In the genomic region with DNA sequence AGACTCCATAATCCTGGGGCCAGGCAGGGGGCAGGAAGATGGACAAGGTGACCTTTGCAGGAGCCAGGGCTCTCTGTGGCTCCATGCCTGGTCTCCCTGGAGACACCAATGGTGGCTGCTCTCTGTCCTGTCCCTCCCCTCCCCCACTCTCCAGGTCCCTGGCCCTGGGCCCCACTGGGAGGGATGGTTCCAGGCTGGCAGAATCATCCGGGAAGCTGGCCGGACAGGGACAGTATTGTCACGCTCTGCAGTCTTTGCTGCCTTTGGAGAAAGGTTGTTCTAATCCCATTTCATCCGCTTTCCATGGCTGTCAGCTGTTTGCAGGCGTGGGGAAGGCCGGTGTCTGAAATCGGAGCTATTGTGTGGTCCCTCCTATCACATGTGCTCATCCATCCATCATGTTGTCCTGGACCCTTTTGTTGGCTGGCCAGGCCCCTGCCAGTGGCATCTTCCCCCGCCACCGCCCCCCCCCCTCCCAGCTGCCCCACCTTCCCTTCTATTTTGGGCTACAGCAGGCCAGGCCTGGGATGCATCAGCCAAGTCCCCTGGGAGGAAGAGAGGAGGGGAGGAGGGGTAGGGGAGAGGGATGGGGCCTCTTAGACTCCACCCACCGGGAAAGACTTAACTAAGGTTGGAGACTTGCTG, we compare ENCODE assay signal across 8 mouse cellular contexts. TPM values are rescaled to one million over a fixed set of nuclear protein-coding genes. Genes with fewer than 3 reads are reported as not detected.
DNase-seq lines count a peak whose midpoint lies in the region; ATAC-seq and TF ChIP-seq lines count a peak whose summit lies in the region.

No protein-coding gene starts in this region.

- no peak for TF ChIP-seq POLR2A in lung, adult 2 months (IDR thresholded peaks at IDR 0.05; ENCODE audit: borderline replicate concordance, extremely low read depth, low read depth, low read length)

- no peak overlapping the region for H3K9ac ChIP-seq in lung, embryonic 14.5 days
- H3K9ac ChIP-seq in embryonic facial prominence, embryonic 11.5 days (replicated peaks; ENCODE audit: low read length), result 0 out of 2 replicates have a peak overlapping the region, but pooled peaks have one; percentile 2

- H3K27me3 ChIP-seq in lung, embryonic 14.5 days (ENCODE audit: insufficient read depth, low read length), result no peaks in the 10 kb centered on the region
- no peaks in the 10 kb centered on the region for H3K27me3 ChIP-seq in embryonic facial prominence, embryonic 11.5 days (ENCODE audit: control insufficient read depth, insufficient read depth, low read length)
- peaks cover 43% of the 10 kb centered on the region for H3K27me3 ChIP-seq in midbrain, embryonic 10.5 days (ENCODE audit: low read depth, poor library complexity, severe bottlenecking)

- no peak overlapping the region for H3K4me3 ChIP-seq in lung, embryonic 14.5 days (ENCODE audit: low read depth, low read length)
- no peak overlapping the region for H3K4me3 ChIP-seq in lung, adult 2 months (replicated peaks; ENCODE audit: extremely low read depth, low read depth, low read length)
- H3K4me3 ChIP-seq in embryonic facial prominence, embryonic 11.5 days (ENCODE audit: low read depth, low read length), result no peak overlapping the region
- H3K4me3 ChIP-seq in midbrain, embryonic 10.5 days, result peak overlapping the region; percentile 24

- H3K27ac ChIP-seq in lung, embryonic 14.5 days (ENCODE audit: low read depth), result 0 out of 2 replicates have a peak overlapping the region, but pooled peaks have one; percentile 51
- H3K27ac ChIP-seq in embryonic facial prominence, embryonic 11.5 days (replicated peaks; ENCODE audit: low read depth, low read length), result 0 out of 2 replicates have a peak overlapping the region, but pooled peaks have one; percentile 48
- H3K27ac ChIP-seq in midbrain, embryonic 10.5 days (replicated peaks), result peak overlapping the region; percentile 78

- no peaks in the 10 kb centered on the region for H3K36me3 ChIP-seq in lung, embryonic 14.5 days (ENCODE audit: insufficient read depth)
- no peaks in the 10 kb centered on the region for H3K36me3 ChIP-seq in embryonic facial prominence, embryonic 11.5 days (replicated peaks; ENCODE audit: control insufficient read depth, insufficient read depth, low read depth, low read length)
- H3K36me3 ChIP-seq in midbrain, embryonic 10.5 days, result 0 out of 2 replicates have a peak, but pooled peaks cover 2% of the 10 kb centered on the region

- H3K9me3 ChIP-seq in lung, embryonic 14.5 days (ENCODE audit: low read depth, low read length), result no peaks in the 10 kb centered on the region
- no peaks in the 10 kb centered on the region for H3K9me3 ChIP-seq in embryonic facial prominence, embryonic 11.5 days (replicated peaks; ENCODE audit: control insufficient read depth, low read length)
- no peaks in the 10 kb centered on the region for H3K9me3 ChIP-seq in midbrain, embryonic 10.5 days (replicated peaks)

- peak; percentile 69 for DNase-seq in lung, embryonic 14.5 days
- no peak for DNase-seq in lung, adult 2 months
- peak; percentile 68 for DNase-seq in embryonic facial prominence, embryonic 11.5 days (ENCODE audit: low spot score)
- peak; percentile 32 for DNase-seq in heart, postnatal 4 days
- DNase-seq in midbrain, embryonic 10.5 days (ENCODE audit: low spot score), result peak; percentile 91
- no peak for DNase-seq in Muller cell, postnatal 12 days (ENCODE audit: inconsistent ontology term)
- no peak for DNase-seq in layer of hippocampus, adult 9-10 months (ENCODE audit: low spot score)

- 7% methylated on average over 10 of the region's 10 CpGs for WGBS in lung, embryonic 14.5 days
- 18% methylated on average over 10 of the region's 10 CpGs for WGBS in lung, adult 2 months
- 9% methylated on average over 10 of the region's 10 CpGs for WGBS in embryonic facial prominence, embryonic 11.5 days
- 2% methylated on average over 10 of the region's 10 CpGs for WGBS in midbrain, embryonic 10.5 days

- peak overlapping the region; percentile 16; the same call in 1 of the 2 replicates for H3K4me2 ChIP-seq in lung, embryonic 14.5 days
- no peak overlapping the region for H3K4me2 ChIP-seq in embryonic facial prominence, embryonic 11.5 days (ENCODE audit: low read depth, low read length)

- no peak for TF ChIP-seq CTCF in lung, embryonic 14.5 days (IDR thresholded peaks at IDR 0.05; ENCODE audit: low read depth)
- no peak for TF ChIP-seq CTCF in lung, adult 2 months (IDR thresholded peaks at IDR 0.05; ENCODE audit: insufficient read depth, low read length)

- peak; percentile 64 for ATAC-seq in lung, embryonic 14.5 days (ENCODE audit: insufficient read depth)
- peak; percentile 86 for ATAC-seq in embryonic facial prominence, embryonic 11.5 days (replicated peaks; ENCODE audit: insufficient number of reproducible peaks, low FRiP score, low TSS enrichment, low read depth)
- ATAC-seq in megakaryocyte-erythroid progenitor cell, adult 5-6 weeks (replicated peaks; ENCODE audit: low FRiP score, low TSS enrichment, poor library complexity, severe bottlenecking), result no peak

- peaks cover 12% of the 10 kb centered on the region; the same call in 1 of the 2 replicates for H3K4me1 ChIP-seq in lung, embryonic 14.5 days (ENCODE audit: insufficient read depth)
- H3K4me1 ChIP-seq in lung, adult 2 months (ENCODE audit: control insufficient read depth, insufficient read depth, low read length), result no peaks in the 10 kb centered on the region
- H3K4me1 ChIP-seq in embryonic facial prominence, embryonic 11.5 days (ENCODE audit: control insufficient read depth, insufficient read depth, low read length), result peaks cover 2% of the 10 kb centered on the region; the same call in 1 of the 2 replicates
- H3K4me1 ChIP-seq in midbrain, embryonic 10.5 days, result peaks cover 74% of the 10 kb centered on the region

RNA-seq across cellular contexts. Expression of gene Sdk2, which starts 26.3 kb away (rescaled TPM):
- polyA plus RNA-seq in lung, embryonic 14.5 days (2014; fragmentation: Nextera tagmentation; extraction: Ambion mirVana), result 3.5 and 4.4 TPM in 2 replicates
- 0.71 and 1.2 TPM in 2 replicates for polyA plus RNA-seq in lung, adult 2 months (2012; rRNA removed)
- polyA plus RNA-seq in embryonic facial prominence, embryonic 11.5 days (2014; fragmentation: Nextera tagmentation; extraction: Ambion mirVana), result 0.88 and 1.1 TPM in 2 replicates
- 1 to 10 TPM; 4.8 to 5.1 TPM for total RNA-seq in heart, postnatal 4 days (2021)
- polyA plus RNA-seq in midbrain, embryonic 10.5 days (2016; fragmentation: Nextera tagmentation; extraction: Ambion mirVana), result 4.1 and 4.5 TPM in 2 replicates
- not detected in 2 replicates for total RNA-seq in megakaryocyte-erythroid progenitor cell, adult 5-6 weeks (2014; fragmentation: Nextera tagmentation)
- total RNA-seq in megakaryocyte-erythroid progenitor cell, adult 5-6 weeks (2017), result not detected in 2 replicates

Comparison
In these comparisons a context has a peak if more than half of its experiments do, and no peak if none do; other contexts are left out.
1. DNase-seq: peak in lung, embryonic 14.5 days (single experiment), embryonic facial prominence, embryonic 11.5 days (single experiment), heart, postnatal 4 days (single experiment) and midbrain, embryonic 10.5 days (single experiment); none in lung, adult 2 months (single experiment), Muller cell, postnatal 12 days (single experiment) and layer of hippocampus, adult 9-10 months (single experiment).
2. Peak in every context shown above with its lines, with median percentiles within 50 percentile points of each other: H3K27ac ChIP-seq.